Mouse (Mus musculus) urinary bladder, postnatal 0 days (tissue): ENCODE results near the gene 1700092M07Rik. TPM values are rescaled to one million over a fixed set of nuclear protein-coding genes. Genes with fewer than 3 reads are reported as not detected.

Experiments used
- microRNA-seq: library from miRNA; unstranded; fragments of <30 nt; microRNA quantifications from one replicate; pipeline ENCODE4, GENCODE M21; 2016
- polyA plus RNA-seq: library from polyadenylated mRNA; unstranded; fragments of >200 nt; fragmentation: Nextera tagmentation; extraction: Ambion mirVana; gene quantifications from 2 replicates; pipeline ENCODE4 v1.2.1, GENCODE M21; 2015

Gene 1700092M07Rik
- 0.46 and 1.1 TPM in 2 replicates for polyA plus RNA-seq

DNA sequence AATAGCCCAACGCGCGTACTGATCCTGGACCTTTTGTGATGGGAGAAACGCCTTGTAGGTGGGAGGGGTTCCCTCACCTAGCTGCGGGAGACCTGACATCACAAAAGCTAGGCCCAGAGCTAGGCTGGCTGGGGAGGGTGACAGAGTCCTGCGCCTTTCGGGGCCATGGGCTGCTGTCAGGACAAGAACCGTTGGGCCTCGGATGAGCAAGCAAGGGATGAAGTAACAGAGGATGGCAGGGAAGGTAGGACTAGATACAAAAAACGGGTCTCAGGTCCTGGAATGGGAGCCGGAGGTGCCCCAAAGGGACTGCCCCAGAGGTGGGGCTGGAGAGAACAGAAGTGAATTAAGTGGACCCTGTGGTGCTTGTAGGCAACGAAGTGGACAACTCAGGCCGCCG, at the start of gene 1700092M07Rik:
TSS of gene 1700092M07Rik (plus strand) at position 116 of the 400 bp plus-strand sequence.

DNA sequence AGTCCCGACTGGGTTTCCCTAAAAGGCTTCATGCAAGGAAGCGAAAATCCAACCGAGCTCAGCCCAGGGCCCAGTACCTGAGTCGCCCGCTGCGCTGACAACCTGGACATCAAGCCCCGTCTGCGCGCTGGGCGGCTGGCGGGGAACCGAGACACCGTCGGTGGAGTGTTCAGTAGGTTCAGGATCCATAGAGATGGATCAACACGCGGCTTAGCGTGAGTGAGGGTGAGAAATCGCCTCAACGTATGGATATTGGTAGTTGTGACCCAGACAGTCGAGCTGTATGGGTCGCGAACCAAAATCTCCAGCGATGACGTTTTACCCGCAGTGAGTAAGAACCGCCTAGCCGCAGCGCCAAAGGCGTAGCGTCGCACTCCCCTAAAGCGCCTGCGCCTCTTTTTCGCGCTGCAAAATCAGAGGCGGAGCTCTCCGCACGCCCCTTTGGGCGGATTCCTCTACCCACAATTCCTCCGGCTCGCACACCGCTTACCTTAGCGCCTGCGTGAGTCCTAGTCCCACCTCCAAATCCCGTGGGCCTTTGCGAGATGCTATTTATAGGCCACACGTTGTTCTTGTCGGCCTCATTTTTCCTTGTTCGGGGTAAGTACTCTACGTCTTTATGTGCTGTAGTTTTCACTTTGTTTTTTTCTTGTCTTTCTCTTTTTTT, 17.5 kb upstream of the 1700092M07Rik start, which contains the start of gene Slc3a2:
TSS of gene Slc3a2 (minus strand) at position 463 of the 667 bp plus-strand sequence.

DNA sequence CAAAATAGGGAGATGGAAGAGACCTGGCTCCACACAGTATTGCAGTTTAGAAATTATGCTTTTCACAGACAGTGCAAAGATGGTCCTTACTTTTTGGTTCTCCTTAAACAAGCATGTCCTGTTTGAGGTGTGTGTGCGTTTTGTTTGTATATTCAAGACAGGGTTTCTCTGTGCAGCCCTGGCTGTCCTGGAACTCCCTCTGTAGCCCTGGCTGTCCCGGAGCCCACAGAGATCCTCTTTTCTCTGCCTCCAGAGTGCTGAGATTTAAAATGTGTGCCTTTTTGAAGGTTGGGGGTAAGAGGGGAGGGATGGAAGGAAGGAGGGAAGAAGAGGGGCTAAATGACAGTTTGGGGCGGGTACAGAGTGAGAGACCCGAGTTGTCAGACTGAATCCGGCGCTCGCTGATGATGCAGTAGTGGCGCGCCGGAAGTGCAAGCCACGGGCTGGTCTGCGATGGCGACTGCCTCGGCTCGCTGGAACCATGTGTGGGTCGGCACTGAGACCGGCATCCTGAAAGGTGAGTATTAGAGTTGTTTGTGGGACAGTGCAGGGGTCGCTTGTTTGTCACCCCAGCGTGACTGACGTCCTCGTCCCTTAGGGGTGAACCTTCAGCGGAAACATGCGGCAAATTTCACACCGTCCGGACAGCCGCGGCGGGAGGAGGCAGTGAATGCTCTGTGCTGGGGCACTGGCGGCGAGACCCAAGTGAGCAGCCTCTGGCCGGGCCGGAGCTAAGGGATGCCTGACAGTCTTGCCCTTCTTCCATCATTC, 4.9 kb upstream of the 1700092M07Rik start, which contains the start of gene Wdr74:
TSS of gene Wdr74 (plus strand) at position 439 of the 771 bp plus-strand sequence.

DNA sequence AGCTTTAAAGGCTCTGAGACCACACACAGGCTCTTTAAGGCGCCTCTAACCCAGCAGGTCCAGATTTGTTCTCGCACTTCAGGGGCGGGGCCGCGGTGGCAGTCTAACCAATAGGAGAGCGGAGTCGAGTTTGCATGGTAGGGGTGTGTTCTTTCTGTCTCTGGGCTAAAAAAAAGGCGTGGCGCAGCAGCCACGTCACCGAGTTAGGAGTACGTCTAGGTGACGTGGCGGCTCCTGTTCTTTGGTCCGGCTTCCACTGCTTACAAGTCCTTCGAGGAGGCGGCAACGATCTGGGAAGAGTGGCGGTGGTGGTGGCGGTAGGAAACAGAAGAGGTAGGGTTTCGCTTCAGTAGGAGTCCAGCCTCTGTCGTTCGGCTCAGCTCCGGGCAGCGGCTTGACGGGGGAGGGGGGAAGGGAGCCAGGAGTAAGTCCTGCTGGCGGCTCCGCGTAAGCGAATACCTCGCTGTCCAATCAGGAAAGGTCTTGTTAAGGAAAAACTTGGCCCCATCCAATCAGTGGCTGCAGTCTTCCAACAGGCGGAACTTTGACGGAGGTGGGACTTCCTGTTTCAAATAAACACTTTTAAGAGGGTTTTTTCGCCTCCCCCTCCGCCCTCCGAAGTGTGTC, 838 bp downstream of the 1700092M07Rik start, which contains the start of gene Stx5a:
TSS of gene Stx5a (plus strand) at position 171 of the 627 bp plus-strand sequence.

DNA sequence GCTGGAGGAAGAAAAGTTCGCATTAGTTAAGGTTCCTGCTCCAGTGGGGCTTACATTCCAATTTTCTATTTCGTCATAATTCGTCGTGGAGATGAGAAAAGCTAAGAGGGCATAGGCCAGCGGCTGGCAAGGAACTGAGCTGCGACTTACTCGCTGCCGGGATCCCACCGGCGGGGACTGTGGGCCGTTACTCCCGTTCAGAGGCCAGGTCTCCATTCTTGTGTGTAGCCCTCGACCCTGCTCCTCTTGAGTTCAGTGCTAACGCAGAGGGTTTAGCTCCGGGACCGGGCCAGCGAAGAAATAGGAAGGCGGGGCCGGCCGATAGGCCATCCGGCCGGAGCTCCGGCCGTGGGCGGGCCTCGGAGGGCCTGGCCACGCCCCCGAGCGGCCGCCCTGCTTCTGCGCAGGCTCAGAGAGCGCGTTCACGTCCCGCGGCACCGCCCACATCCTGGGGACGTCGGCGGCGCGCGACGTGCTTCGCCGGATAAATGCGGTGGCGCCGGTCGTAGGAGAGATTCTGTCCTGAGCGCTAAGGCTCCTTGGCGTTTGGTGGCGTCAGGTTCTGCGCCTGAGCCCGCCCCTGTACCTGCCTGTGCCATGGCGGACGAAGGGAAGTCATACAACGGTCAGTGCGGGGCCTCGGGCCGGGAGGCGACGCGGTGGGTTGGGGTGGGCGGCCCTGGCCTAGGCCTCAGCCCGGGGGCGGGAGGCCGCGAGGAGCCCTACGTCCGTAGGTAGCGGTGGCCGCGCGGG, 16.3 kb downstream of the 1700092M07Rik start, which contains the start of gene Nxf1:
TSS of gene Nxf1 (plus strand) at position 439 of the 753 bp plus-strand sequence.

DNA sequence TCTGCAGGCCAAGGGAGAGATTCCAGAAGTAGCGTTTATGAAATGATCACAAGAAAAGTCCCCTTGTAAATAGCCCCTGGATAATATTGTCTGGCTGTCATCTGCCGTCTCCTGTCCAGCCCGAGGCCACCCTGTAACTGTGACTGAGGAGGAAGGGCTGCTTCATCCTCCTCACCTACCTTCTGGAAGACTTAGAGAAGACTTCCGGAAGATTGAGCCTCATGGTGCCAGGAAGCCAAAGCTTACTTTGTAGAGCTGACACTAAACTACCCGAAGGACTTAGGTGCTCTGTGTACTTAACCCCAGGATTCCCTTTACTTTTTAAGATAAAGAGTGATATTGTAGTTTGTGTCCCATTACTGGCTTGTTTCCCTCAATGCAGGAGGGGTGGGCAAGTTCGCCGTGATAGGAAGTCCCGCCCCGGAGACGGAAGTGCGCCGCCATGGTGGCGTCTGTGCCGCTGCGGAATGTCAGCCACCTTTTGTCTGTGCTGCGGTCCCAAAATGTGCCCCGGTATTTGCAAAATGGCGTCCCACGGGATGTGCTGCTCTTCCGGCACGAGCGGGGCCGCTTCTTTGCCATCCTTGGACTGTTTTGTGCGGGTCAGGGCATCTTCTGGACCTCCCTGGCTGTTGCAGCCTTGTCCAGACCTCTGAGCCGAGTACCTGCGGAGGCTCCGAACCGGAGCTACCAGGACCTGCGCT, 30.2 kb downstream of the 1700092M07Rik start, which contains the start of gene Tmem223:
TSS of gene Tmem223 (plus strand) at position 430 of the 704 bp plus-strand sequence.

DNA sequence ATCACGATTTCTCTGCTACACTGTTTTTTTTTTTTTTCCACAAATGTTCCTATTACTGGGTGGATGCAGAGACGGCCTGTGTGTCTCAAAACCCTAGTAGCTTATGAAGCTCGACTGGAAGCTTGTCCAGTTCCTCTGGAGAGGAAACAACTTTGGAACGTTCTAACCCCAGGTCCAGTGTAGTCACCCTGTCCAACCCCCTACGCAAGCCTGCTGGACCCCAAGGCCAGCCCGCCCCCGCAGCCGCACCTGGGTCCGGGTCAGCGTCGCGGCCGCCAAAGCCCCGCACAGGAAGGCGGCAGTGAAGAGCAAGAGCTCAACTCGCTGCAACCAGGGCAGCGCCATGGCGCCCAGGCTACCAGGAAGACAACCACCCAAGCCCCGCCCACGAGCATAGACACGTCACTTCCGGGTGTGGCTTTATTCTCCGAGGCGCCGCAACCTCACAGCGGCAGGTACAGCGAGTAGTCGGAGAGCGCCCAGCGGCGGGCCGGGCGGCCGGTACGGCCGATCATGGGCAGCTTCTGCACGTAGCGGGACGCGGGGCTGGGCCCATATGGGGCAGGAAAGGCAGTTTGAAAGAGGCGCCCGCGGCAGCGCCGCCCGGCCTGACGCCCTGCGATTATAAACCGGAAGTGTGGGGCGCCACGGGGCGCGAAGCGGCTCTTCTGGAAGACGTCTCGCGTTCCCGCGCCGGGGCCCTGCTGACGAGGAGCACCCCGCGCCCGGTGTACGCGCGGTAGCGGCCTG, 33.7 kb downstream of the 1700092M07Rik start, which contains the start of gene Tmem179b:
TSS of gene Tmem179b (minus strand) at position 382 of the 750 bp plus-strand sequence.

DNA sequence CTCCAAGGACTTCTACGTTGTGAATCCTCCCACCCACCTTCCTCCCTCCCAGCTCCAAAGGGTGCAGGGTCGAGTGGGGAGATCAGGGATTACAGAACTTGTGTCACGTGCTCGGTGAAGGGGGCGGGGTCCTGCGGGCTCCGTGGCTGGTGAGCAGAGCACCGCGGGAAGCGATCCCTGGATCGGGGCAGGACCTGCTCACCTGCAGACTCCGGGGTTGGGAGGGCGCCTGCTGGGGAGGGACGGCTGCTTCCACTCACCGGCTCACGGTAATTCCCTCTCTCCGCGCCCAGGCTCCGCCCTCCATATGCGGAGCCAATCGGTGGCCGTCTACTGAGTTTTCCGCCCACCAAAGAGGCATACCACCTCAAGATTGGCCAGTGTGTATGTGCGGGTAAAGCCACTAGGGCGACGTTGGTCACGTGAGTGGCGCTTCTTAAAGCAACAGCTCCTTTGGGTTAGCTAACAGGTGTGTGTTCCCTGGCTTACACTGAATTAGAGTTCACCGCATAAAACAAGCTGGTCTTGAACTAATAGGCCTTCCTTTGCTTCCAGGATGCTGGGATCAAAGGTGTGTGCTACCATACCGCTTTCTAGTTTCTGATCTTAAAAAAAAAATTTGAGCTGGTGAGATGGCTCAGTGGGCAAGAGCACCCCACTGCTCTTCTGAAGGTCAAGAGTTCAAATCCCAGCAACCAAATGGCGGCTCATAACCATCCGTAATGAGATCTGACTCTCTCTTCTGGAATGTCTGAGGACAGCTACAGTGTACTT, 45.7 kb downstream of the 1700092M07Rik start, which contains the start of gene Taf6l:
TSS of gene Taf6l (minus strand) at position 410 of the 774 bp plus-strand sequence.

Small RNA genes within 50 kb of the gene (microRNA-seq; reads per million reads assigned to microRNA genes)
- gene Mir6992, result not detected

Other genes with a start within 250 kb of the 1700092M07Rik start
- gene Slc22a8, start 149.5 kb upstream of the 1700092M07Rik start, polyA plus RNA-seq, result not detected in 2 replicates
- not detected in 2 replicates for gene Slc22a6, start 122.7 kb upstream of the 1700092M07Rik start, polyA plus RNA-seq
- gene Chrm1, start 76.9 kb upstream of the 1700092M07Rik start, polyA plus RNA-seq, result 0.02 and 0.11 TPM in 2 replicates
- 91.8 and 105 TPM in 2 replicates for gene Slc3a2, start 17.3 kb upstream of the 1700092M07Rik start, polyA plus RNA-seq
- 53.3 and 53.8 TPM in 2 replicates for gene Wdr74, start 4.9 kb upstream of the 1700092M07Rik start, polyA plus RNA-seq
- 78.0 and 83.1 TPM in 2 replicates for gene Stx5a, start 695 bp downstream of the 1700092M07Rik start, polyA plus RNA-seq
- 59.7 and 64.4 TPM in 2 replicates for gene Nxf1, start 16.4 kb downstream of the 1700092M07Rik start, polyA plus RNA-seq
- 119 and 130 TPM in 2 replicates for gene Tmem223, start 30.3 kb downstream of the 1700092M07Rik start, polyA plus RNA-seq
- gene Tmem179b, start 33.7 kb downstream of the 1700092M07Rik start, polyA plus RNA-seq, result 60.2 and 82.2 TPM in 2 replicates
- 10.3 and 11.8 TPM in 2 replicates for gene Taf6l, start 45.7 kb downstream of the 1700092M07Rik start, polyA plus RNA-seq
- 86.5 and 92.5 TPM in 2 replicates for gene Polr2g, start 57.9 kb downstream of the 1700092M07Rik start, polyA plus RNA-seq
- 2.0 and 2.7 TPM in 2 replicates for gene Zbtb3, start 61.8 kb downstream of the 1700092M07Rik start, polyA plus RNA-seq
- 22.0 and 26.5 TPM in 2 replicates for gene Ttc9c, start 78.6 kb downstream of the 1700092M07Rik start, polyA plus RNA-seq
- 3.1 and 3.3 TPM in 2 replicates for gene Hnrnpul2, start 79.3 kb downstream of the 1700092M07Rik start, polyA plus RNA-seq
- gene AC129217.1, start 89.1 kb downstream of the 1700092M07Rik start, polyA plus RNA-seq, result not detected in 2 replicates
- gene Bscl2, start 96.7 kb downstream of the 1700092M07Rik start, polyA plus RNA-seq, result 45.3 and 49.0 TPM in 2 replicates
- 0.31 and 0.96 TPM in 2 replicates for gene Gng3, start 98.5 kb downstream of the 1700092M07Rik start, polyA plus RNA-seq
- 9.4 and 10.6 TPM in 2 replicates for gene Lrrn4cl, start 110.0 kb downstream of the 1700092M07Rik start, polyA plus RNA-seq
- gene Ubxn1, start 130.8 kb downstream of the 1700092M07Rik start, polyA plus RNA-seq, result 166 and 171 TPM in 2 replicates
- 49.7 and 50.5 TPM in 2 replicates for gene Uqcc3, start 140.2 kb downstream of the 1700092M07Rik start, polyA plus RNA-seq
- gene Lbhd1, start 143.0 kb downstream of the 1700092M07Rik start, polyA plus RNA-seq, result 34.0 and 39.1 TPM in 2 replicates
- not detected in 2 replicates for gene Gm49403, start 143.2 kb downstream of the 1700092M07Rik start, polyA plus RNA-seq
- 43.6 and 48.9 TPM in 2 replicates for gene 1810009A15Rik, start 148.1 kb downstream of the 1700092M07Rik start, polyA plus RNA-seq
- not detected in 2 replicates for gene Gm49416, start 148.2 kb downstream of the 1700092M07Rik start, polyA plus RNA-seq
- gene Ints5, start 152.3 kb downstream of the 1700092M07Rik start, polyA plus RNA-seq, result 17.3 and 17.5 TPM in 2 replicates
- gene Ganab, start 157.4 kb downstream of the 1700092M07Rik start, polyA plus RNA-seq, result 33.1 and 33.2 TPM in 2 replicates
- 24.3 and 24.5 TPM in 2 replicates for gene B3gat3, start 179.7 kb downstream of the 1700092M07Rik start, polyA plus RNA-seq
- 3.6 and 4.3 TPM in 2 replicates for gene Rom1, start 188.6 kb downstream of the 1700092M07Rik start, polyA plus RNA-seq
- 22.1 and 22.6 TPM in 2 replicates for gene Eml3, start 188.8 kb downstream of the 1700092M07Rik start, polyA plus RNA-seq
- 63.5 and 67.4 TPM in 2 replicates for gene Mta2, start 201.2 kb downstream of the 1700092M07Rik start, polyA plus RNA-seq
- gene Tut1, start 213.1 kb downstream of the 1700092M07Rik start, polyA plus RNA-seq, result 13.0 and 13.9 TPM in 2 replicates
- gene Eef1g, start 226.3 kb downstream of the 1700092M07Rik start, polyA plus RNA-seq, result 257 TPM in 2 replicates
- gene Ahnak, start 248.6 kb downstream of the 1700092M07Rik start, polyA plus RNA-seq, result 99.1 and 107 TPM in 2 replicates